Mouse (Mus musculus) midbrain, postnatal 0 days (tissue): ENCODE results near the gene Phldb2. TPM values are rescaled to one million over a fixed set of nuclear protein-coding genes. Genes with fewer than 3 reads are reported as not detected.

Source experiments
- ATAC-seq: fragments of 200-750 bp; cut with Nextera tagmentation; 2 replicates; pipeline ENCODE4 v1.8.0; 2017; ENCODE audit warnings: moderate number of reproducible peaks, mild to moderate bottlenecking, moderate TSS enrichment, moderate library complexity; ENCODE audit not compliant: low FRiP score
- DNase-seq: peaks from one replicate; pipeline ENCODE4 v3.0.0-alpha.2; 2015; ENCODE audit warnings: low spot score
- H3K27ac ChIP-seq: fragments of 300-500 bp; sonication (generic); 2 replicates; pipeline ENCODE4 v1.5.1; 2014; ENCODE audit warnings: low read depth, mild to moderate bottlenecking, low read length, mixed read lengths
- H3K27me3 ChIP-seq: fragments of 300-500 bp; sonication (generic); 2 replicates; pipeline ENCODE4 v1.6.1; 2014; ENCODE audit warnings: low read length, control low read depth, mixed read lengths; ENCODE audit not compliant: insufficient read depth
- H3K36me3 ChIP-seq: fragments of 300-500 bp; sonication (generic); 2 replicates; pipeline ENCODE4 v1.6.1; 2014; ENCODE audit warnings: low read length, control low read depth, mixed read lengths; ENCODE audit not compliant: insufficient read depth
- H3K4me1 ChIP-seq: fragments of 300-500 bp; sonication (generic); 2 replicates; pipeline ENCODE4 v1.6.1; 2014; ENCODE audit warnings: mild to moderate bottlenecking, control low read depth, antibody characterized with exemption, low read length, mixed read lengths; ENCODE audit not compliant: insufficient read depth
- H3K4me2 ChIP-seq: fragments of 300-500 bp; sonication (generic); 2 replicates; pipeline ENCODE4 v1.6.1; 2014; ENCODE audit warnings: low read depth, mild to moderate bottlenecking, low read length, mixed read lengths; ENCODE audit not compliant: poor library complexity, severe bottlenecking
- H3K4me3 ChIP-seq: fragments of 300-500 bp; sonication (generic); 2 replicates; pipeline ENCODE4 v1.5.1; 2014; ENCODE audit warnings: low read depth, mild to moderate bottlenecking, low read length, moderate library complexity
- H3K9ac ChIP-seq: fragments of 300-500 bp; sonication (generic); replicated peaks from 2 replicates; pipeline ENCODE4 v1.6.1; 2014; ENCODE audit warnings: mild to moderate bottlenecking, low read length, moderate library complexity, mixed read lengths; ENCODE audit not compliant: poor library complexity, severe bottlenecking
- H3K9me3 ChIP-seq: fragments of 300-500 bp; sonication (generic); 2 replicates; pipeline ENCODE4 v1.6.1; 2016; ENCODE audit warnings: low read length, control low read depth
- CTCF ChIP-seq: IDR thresholded peaks from 2 replicates; pipeline ENCODE4 v1.5.1; 2016; ENCODE audit warnings: antibody characterized with exemption, mild to moderate bottlenecking
- WGBS: fragments of 180-500 bp; shearing (Covaris S2); extraction: QIAGEN DNeasy Blood & Tissue Kit; methylation state at CpG from one replicate; pipeline ENCODE4 v1.1.7; 2014; 5-methylcytosine and 5-hydroxymethylcytosine counted together
- polyA plus RNA-seq: library from polyadenylated mRNA; unstranded; fragments of >200 nt; fragmentation: Nextera tagmentation; extraction: Ambion mirVana; gene quantifications from 2 replicates; pipeline ENCODE4 v1.2.1, GENCODE M21; 2015
- total RNA-seq: library from RNA; depleted of rRNA; stranded (reverse); fragments of >200 nt; gene quantifications from 2 replicates; pipeline ENCODE4 v1.2.3, GENCODE M21; 2014

The Phldb2 gene
- total and polyA plus RNA-seq, 2 experiments from 2014 or later: 4.2 to 4.5 TPM

GRCm38 (mm10) chr16:45767434-45767833, 186.0 kb downstream of the Phldb2 start:
- no peak overlapping the region for H3K9ac ChIP-seq
- no peak overlapping the region for H3K4me2 ChIP-seq
- no peak for DNase-seq
- H3K36me3 ChIP-seq: no peaks in the 10 kb centered on the region
- no peaks in the 10 kb centered on the region for H3K9me3 ChIP-seq
- no peak overlapping the region for H3K27ac ChIP-seq
- no peak for TF ChIP-seq CTCF
- no peak for ATAC-seq
- 32% methylated on average over 4 of the region's 4 CpGs for WGBS
- H3K4me3 ChIP-seq: no peak overlapping the region
- no peaks in the 10 kb centered on the region for H3K27me3 ChIP-seq
- peaks cover 4% of the 10 kb centered on the region; the same call in 1 of the 2 replicates for H3K4me1 ChIP-seq

GRCm38 (mm10) chr16:45765801-45766494, 187.4 kb downstream of the Phldb2 start:
- H3K4me3 ChIP-seq: no peak overlapping the region
- no peak for DNase-seq
- H3K36me3 ChIP-seq: no peaks in the 10 kb centered on the region
- H3K4me2 ChIP-seq: no peak overlapping the region
- H3K27me3 ChIP-seq: no peaks in the 10 kb centered on the region
- ATAC-seq: no peak
- no peak overlapping the region for H3K27ac ChIP-seq
- 86% methylated on average over 7 of the region's 7 CpGs for WGBS
- no peak overlapping the region for H3K9ac ChIP-seq
- H3K9me3 ChIP-seq: no peaks in the 10 kb centered on the region
- TF ChIP-seq CTCF: no peak
- peaks cover 4% of the 10 kb centered on the region; the same call in 1 of the 2 replicates for H3K4me1 ChIP-seq

GRCm38 (mm10) chr16:45765102-45765501, 188.3 kb downstream of the Phldb2 start:
- Histone ChIP-seq H3K9ac (no peak overlapping the region), H3K4me3 (no peak overlapping the region), H3K27ac (no peak overlapping the region), H3K4me2 (no peak overlapping the region), H3K36me3 (no peaks in the 10 kb centered on the region), H3K27me3 (no peaks in the 10 kb centered on the region), H3K9me3 (no peaks in the 10 kb centered on the region), H3K4me1 (peaks cover 4% of the 10 kb centered on the region; the same call in 1 of the 2 replicates)
- no peak for TF ChIP-seq CTCF
- ATAC-seq: no peak
- DNase-seq: no peak
- 95% methylated on average over 3 of the region's 3 CpGs for WGBS

GRCm38 (mm10) chr16:45762859-45763505, 190.4 kb downstream of the Phldb2 start:
- Histone ChIP-seq H3K9me3 (no peaks in the 10 kb centered on the region), H3K4me2 (no peak overlapping the region), H3K4me1 (no peaks in the 10 kb centered on the region), H3K4me3 (no peak overlapping the region), H3K9ac (no peak overlapping the region), H3K27me3 (no peaks in the 10 kb centered on the region), H3K36me3 (no peaks in the 10 kb centered on the region), H3K27ac (no peak overlapping the region)
- DNase-seq (no peak), ATAC-seq (no peak)
- no peak for TF ChIP-seq CTCF
- 79% methylated on average over 13 of the region's 13 CpGs for WGBS

- H3K36me3 ChIP-seq: no peaks in the 10 kb centered on the region
- DNase-seq (no peak), ATAC-seq (no peak)
- H3K4me3 ChIP-seq: no peak overlapping the region
- H3K27ac ChIP-seq: no peak overlapping the region
- no peaks in the 10 kb centered on the region for H3K9me3 ChIP-seq
- no peak overlapping the region for H3K9ac ChIP-seq
- TF ChIP-seq CTCF: peak; percentile 53
- H3K4me2 ChIP-seq: no peak overlapping the region
- no peaks in the 10 kb centered on the region for H3K4me1 ChIP-seq
- WGBS: 84% methylated on average over 1 of the region's 1 CpGs
- no peaks in the 10 kb centered on the region for H3K27me3 ChIP-seq
Observed at GRCm38 (mm10) chr16:45761425-45761824, 192.0 kb downstream of the Phldb2 start.

GRCm38 (mm10) chr16:45758726-45759269, 194.6 kb downstream of the Phldb2 start:
- H3K4me2 ChIP-seq: no peak overlapping the region
- WGBS: 90% methylated on average over 9 of the region's 9 CpGs
- no peak overlapping the region for H3K9ac ChIP-seq
- no peaks in the 10 kb centered on the region for H3K27me3 ChIP-seq
- H3K36me3 ChIP-seq: no peaks in the 10 kb centered on the region
- ATAC-seq (no peak), DNase-seq (no peak)
- TF ChIP-seq CTCF: no peak
- no peak overlapping the region for H3K27ac ChIP-seq
- no peak overlapping the region for H3K4me3 ChIP-seq
- H3K4me1 ChIP-seq: no peaks in the 10 kb centered on the region
- no peaks in the 10 kb centered on the region for H3K9me3 ChIP-seq
